Mouse (Mus musculus) MEL (cell line): Measurements from ENCODE around the gene Cgref1. TPM values are rescaled to one million over a fixed set of nuclear protein-coding genes. Genes with fewer than 3 reads are reported as not detected.

Experiments
- DNase-seq: peaks from one replicate; pipeline ENCODE4 v3.0.0; 2011; ENCODE audit warnings: low read depth, low spot score
- H3K27ac ChIP-seq: 2 replicates; pipeline ENCODE4 v1.5.1; 2012; ENCODE audit warnings: low read depth, mild to moderate bottlenecking, control low read depth, low read length, moderate library complexity; ENCODE audit not compliant: control insufficient read depth
- H3K27me3 ChIP-seq, 2 experiments: fragments of 150-350 bp in 1 of 2; sonication (generic) in 1 of 2; 2 replicates each; pipeline ENCODE4 v1.6.1; 2012; ENCODE audit warnings: low read length in 2 of 2, mild to moderate bottlenecking in 2 of 2, improper control_type of control experiment in 1 of 2, moderate library complexity in 1 of 2; ENCODE audit not compliant: insufficient read depth in 2 of 2, control insufficient read depth in 1 of 2
- H3K36me3 ChIP-seq, 2 experiments: 2 replicates each; pipeline ENCODE4 v1.6.1; 2012 to 2014; ENCODE audit warnings: low read length in 2 of 2, improper control_type of control experiment in 1 of 2, inconsistent platforms in 1 of 2, mild to moderate bottlenecking in 1 of 2; ENCODE audit not compliant: insufficient read depth in 2 of 2, control insufficient read depth in 1 of 2
- H3K4me1 ChIP-seq, 2 experiments: fragments of 150-350 bp in 1 of 2; sonication (generic) in 1 of 2; 2 replicates each; pipeline ENCODE4 v1.6.1; 2012; ENCODE audit warnings: low read length in 2 of 2, improper control_type of control experiment in 1 of 2, mild to moderate bottlenecking in 1 of 2; ENCODE audit not compliant: insufficient read depth in 2 of 2, control insufficient read depth in 1 of 2
- H3K4me3 ChIP-seq, 2 experiments: fragments of 150-350 bp in 1 of 2; sonication (generic) in 1 of 2; 2 replicates each; pipeline ENCODE4 v1.5.1; 2012; ENCODE audit warnings: low read depth in 2 of 2, low read length in 2 of 2, mild to moderate bottlenecking in 2 of 2, moderate library complexity in 2 of 2, control low read depth in 1 of 2, improper control_type of control experiment in 1 of 2; ENCODE audit not compliant: control insufficient read depth in 1 of 2, insufficient read depth in 1 of 2
- H3K79me2 ChIP-seq: 2 replicates; pipeline ENCODE4 v1.6.1; 2012; ENCODE audit warnings: mild to moderate bottlenecking, low read length, moderate library complexity; ENCODE audit not compliant: control insufficient read depth, poor library complexity, insufficient read depth
- H3K9ac ChIP-seq: 2 replicates; pipeline ENCODE4 v1.6.1; 2012; ENCODE audit warnings: low read depth, mild to moderate bottlenecking, control low read depth, low read length, moderate library complexity; ENCODE audit not compliant: control insufficient read depth, poor library complexity, severe bottlenecking
- H3K9me3 ChIP-seq: fragments of 150-350 bp; sonication (generic); replicated peaks from 2 replicates; pipeline ENCODE4 v1.6.1; 2012; ENCODE audit warnings: mild to moderate bottlenecking, low read length, improper control_type of control experiment, moderate library complexity; ENCODE audit not compliant: insufficient read depth
- BHLHE40 ChIP-seq: IDR thresholded peaks from 2 replicates; pipeline ENCODE4 v1.6.1; 2012; ENCODE audit warnings: low read depth, mild to moderate bottlenecking, inconsistent platforms, low read length, improper control_type of control experiment, borderline replicate concordance
- CHD1 ChIP-seq: IDR thresholded peaks from 2 replicates; pipeline ENCODE4 v1.6.1; 2012; ENCODE audit warnings: low read depth, mild to moderate bottlenecking, inconsistent platforms, low read length, improper control_type of control experiment
- CHD2 ChIP-seq: IDR thresholded peaks from 2 replicates; pipeline ENCODE4 v1.6.1; 2011; ENCODE audit warnings: low read length, improper control_type of control experiment
- E2F4 ChIP-seq: IDR thresholded peaks from 2 replicates; pipeline ENCODE4 v1.6.1; 2011; ENCODE audit warnings: low read depth, low read length, improper control_type of control experiment, borderline replicate concordance
- ELF1 ChIP-seq: IDR thresholded peaks from 2 replicates; pipeline ENCODE4 v1.6.1; 2014; ENCODE audit warnings: low read depth, mild to moderate bottlenecking, inconsistent platforms, low read length, improper control_type of control experiment, moderate library complexity
- EP300 ChIP-seq, 2 experiments: IDR thresholded peaks; 2 replicates each; pipeline ENCODE4 v1.6.1; 2011; ENCODE audit warnings: improper control_type of control experiment in 2 of 2, low read length in 2 of 2, low read depth in 1 of 2, mild to moderate bottlenecking in 1 of 2
- ETS1 ChIP-seq: IDR thresholded peaks from 2 replicates; pipeline ENCODE4 v1.6.1; 2012; ENCODE audit warnings: low read depth, mild to moderate bottlenecking, inconsistent platforms, low read length, improper control_type of control experiment, moderate library complexity
- GABPA ChIP-seq: IDR thresholded peaks from 2 replicates; pipeline ENCODE4 v1.6.1; 2012; ENCODE audit warnings: low read depth, mild to moderate bottlenecking, inconsistent platforms, low read length, improper control_type of control experiment, moderate library complexity
- GATA1 ChIP-seq: IDR thresholded peaks from 2 replicates; pipeline ENCODE4 v1.6.1; 2011; ENCODE audit warnings: low read depth, low read length, improper control_type of control experiment
- HCFC1 ChIP-seq: IDR thresholded peaks from 2 replicates; pipeline ENCODE4 v1.6.1; 2012; ENCODE audit warnings: low read depth, mild to moderate bottlenecking, inconsistent platforms, low read length, improper control_type of control experiment, moderate library complexity
- JUND ChIP-seq: IDR thresholded peaks from 2 replicates; pipeline ENCODE4 v1.6.1; 2011; ENCODE audit warnings: low read depth, mild to moderate bottlenecking, improper control_type of control experiment, low read length
- KAT2A ChIP-seq: conservative IDR thresholded peaks from 2 replicates; pipeline ENCODE4 v1.6.1; 2012; ENCODE audit warnings: low read depth, low read length, improper control_type of control experiment, inconsistent platforms
- MAFK ChIP-seq: IDR thresholded peaks from 2 replicates; pipeline ENCODE4 v1.6.1; 2011; ENCODE audit warnings: low read depth, mild to moderate bottlenecking, low read length, improper control_type of control experiment, borderline replicate concordance
- MAX ChIP-seq: IDR thresholded peaks from 2 replicates; pipeline ENCODE4 v1.6.1; 2011; ENCODE audit warnings: low read length, improper control_type of control experiment
- MAZ ChIP-seq: IDR thresholded peaks from 2 replicates; pipeline ENCODE4 v1.6.1; 2012; ENCODE audit warnings: low read depth, mild to moderate bottlenecking, inconsistent platforms, low read length, improper control_type of control experiment
- MEF2A ChIP-seq: IDR thresholded peaks from 2 replicates; pipeline ENCODE4 v1.6.1; 2014; ENCODE audit warnings: low read depth, mild to moderate bottlenecking, inconsistent platforms, low read length, improper control_type of control experiment; ENCODE audit not compliant: poor library complexity, insufficient replicate concordance, severe bottlenecking; ENCODE audit errors: extremely low read depth
- MXI1 ChIP-seq: IDR thresholded peaks from 2 replicates; pipeline ENCODE4 v1.6.1; 2011; ENCODE audit warnings: mild to moderate bottlenecking, low read depth, low read length, improper control_type of control experiment
- MYB ChIP-seq: IDR thresholded peaks from 2 replicates; pipeline ENCODE4 v1.6.1; 2011; ENCODE audit warnings: mild to moderate bottlenecking, low read depth, low read length, improper control_type of control experiment
- MYC ChIP-seq: IDR thresholded peaks from 2 replicates; pipeline ENCODE4 v1.6.1; 2011; ENCODE audit warnings: low read depth, mild to moderate bottlenecking, low read length, improper control_type of control experiment, moderate library complexity
- NELFE ChIP-seq: IDR thresholded peaks from 2 replicates; pipeline ENCODE4 v1.6.1; 2011; ENCODE audit warnings: low read depth, low read length, improper control_type of control experiment
- NRF1 ChIP-seq: IDR thresholded peaks from 2 replicates; pipeline ENCODE4 v1.6.1; 2014; ENCODE audit warnings: low read depth, mild to moderate bottlenecking, inconsistent platforms, low read length, improper control_type of control experiment, moderate library complexity; ENCODE audit not compliant: poor library complexity, insufficient read depth, severe bottlenecking
- POLR2A ChIP-seq, 2 experiments: IDR thresholded peaks; 2 replicates each; pipeline ENCODE4 v1.6.1; 2011 to 2012; ENCODE audit warnings: low read length in 2 of 2, mild to moderate bottlenecking in 2 of 2, control low read depth in 1 of 2, improper control_type of control experiment in 1 of 2, low read depth in 1 of 2, moderate library complexity in 1 of 2; ENCODE audit not compliant: control insufficient read depth in 1 of 2, insufficient read depth in 1 of 2, poor library complexity in 1 of 2
- POLR2AphosphoS2 ChIP-seq: IDR thresholded peaks from 2 replicates; pipeline ENCODE4 v1.6.1; 2011; ENCODE audit warnings: low read length, improper control_type of control experiment
- POLR2AphosphoS5 ChIP-seq: IDR thresholded peaks from 2 replicates; pipeline ENCODE4 v1.6.1; 2012; ENCODE audit warnings: low read depth, borderline replicate concordance, mild to moderate bottlenecking, inconsistent platforms, low read length, moderate library complexity, mixed read lengths
- RAD21 ChIP-seq: IDR thresholded peaks from 2 replicates; pipeline ENCODE4 v1.6.1; 2011; ENCODE audit warnings: mild to moderate bottlenecking, low read depth, low read length, improper control_type of control experiment
- RCOR1 ChIP-seq: IDR thresholded peaks from 2 replicates; pipeline ENCODE4 v1.6.1; 2012; ENCODE audit warnings: low read depth, mild to moderate bottlenecking, inconsistent platforms, low read length, improper control_type of control experiment
- SIN3A ChIP-seq: IDR thresholded peaks from 2 replicates; pipeline ENCODE4 v1.6.1; 2012; ENCODE audit warnings: low read length, improper control_type of control experiment, inconsistent platforms
- SMC3 ChIP-seq: IDR thresholded peaks from 2 replicates; pipeline ENCODE4 v1.6.1; 2011; ENCODE audit warnings: low read depth, low read length, improper control_type of control experiment
- TAL1 ChIP-seq: IDR thresholded peaks from 2 replicates; pipeline ENCODE4 v1.6.1; 2012; ENCODE audit warnings: mild to moderate bottlenecking, inconsistent platforms, low read length, moderate library complexity, mixed read lengths
- TBP ChIP-seq: IDR thresholded peaks from 2 replicates; pipeline ENCODE4 v1.8.0; 2011; ENCODE audit warnings: low read depth, low read length, improper control_type of control experiment
- TCF12 ChIP-seq: IDR thresholded peaks from 2 replicates; pipeline ENCODE4 v1.6.1; 2014; ENCODE audit warnings: low read depth, mild to moderate bottlenecking, inconsistent platforms, low read length, improper control_type of control experiment, moderate library complexity
- UBTF ChIP-seq: IDR thresholded peaks from 2 replicates; pipeline ENCODE4 v1.6.1; 2012; ENCODE audit warnings: low read depth, mild to moderate bottlenecking, inconsistent platforms, low read length, improper control_type of control experiment, moderate library complexity, borderline replicate concordance; ENCODE audit not compliant: insufficient read depth
- USF1 ChIP-seq: IDR thresholded peaks from 2 replicates; pipeline ENCODE4 v1.6.1; 2014; ENCODE audit warnings: low read depth, mild to moderate bottlenecking, inconsistent platforms, low read length, improper control_type of control experiment, moderate library complexity
- USF2 ChIP-seq, 2 experiments: IDR thresholded peaks; 2 replicates each; pipeline ENCODE4 v1.6.1; 2011 to 2012; ENCODE audit warnings: improper control_type of control experiment in 2 of 2, low read length in 2 of 2, borderline replicate concordance in 1 of 2, inconsistent platforms in 1 of 2, low read depth in 1 of 2, mild to moderate bottlenecking in 1 of 2; ENCODE audit not compliant: insufficient read depth in 1 of 2
- ZC3H11A ChIP-seq: IDR thresholded peaks from 2 replicates; pipeline ENCODE4 v1.6.1; 2012; ENCODE audit warnings: low read depth, mild to moderate bottlenecking, inconsistent platforms, low read length, improper control_type of control experiment
- ZKSCAN1 ChIP-seq: IDR thresholded peaks from 2 replicates; pipeline ENCODE4 v1.6.1; 2012; ENCODE audit warnings: low read depth, mild to moderate bottlenecking, inconsistent platforms, low read length, improper control_type of control experiment, moderate library complexity
- ZNF384 ChIP-seq: IDR thresholded peaks from 2 replicates; pipeline ENCODE4 v1.6.1; 2012; ENCODE audit warnings: low read depth, mild to moderate bottlenecking, inconsistent platforms, low read length, improper control_type of control experiment
- polyA plus RNA-seq, 2 experiments: library from polyadenylated mRNA; stranded (reverse) in 1 of 2; unstranded in 1 of 2; fragments of >175 nt in 1 of 2; fragments of >200 nt in 1 of 2; gene quantifications; 2 replicates each; pipeline versions ENCODE4 v1.2.1 to v1.2.4; 2012; ENCODE audit warnings: low replicate concordance in 2 of 2, low read depth in 1 of 2; ENCODE audit not compliant: insufficient read length in 2 of 2, insufficient read depth in 1 of 2, missing spikeins in 1 of 2
- total RNA-seq: library from RNA; depleted of rRNA; stranded (reverse); fragments of 300-350 nt; gene quantifications from 2 replicates; pipeline ENCODE4 v1.2.3, GENCODE M21; 2012

The Cgref1 gene
- total and polyA plus RNA-seq, 3 experiments, result 1.4 TPM; not detected in 2

DNA sequence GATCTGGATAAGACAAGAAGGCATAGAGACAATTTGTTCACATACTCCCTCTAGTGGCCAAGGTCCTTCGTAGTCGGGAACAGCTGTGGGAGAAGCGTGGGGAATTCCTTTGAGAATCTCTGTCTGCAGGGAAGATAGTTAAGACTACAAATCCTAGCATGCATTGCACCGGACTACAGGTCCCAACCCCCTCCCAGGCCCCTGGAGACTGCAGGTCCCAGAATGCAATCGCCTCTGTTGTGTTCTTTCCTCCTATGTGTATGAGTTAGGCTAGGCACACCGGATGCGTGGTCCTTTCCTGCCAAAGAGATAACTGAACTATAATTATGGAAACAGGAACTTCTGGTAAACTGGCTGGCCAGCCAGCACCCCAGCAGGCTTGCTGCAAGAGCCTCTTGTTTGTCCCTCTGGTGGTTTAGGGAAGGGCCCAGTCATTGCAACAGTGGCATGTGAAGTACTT is 29.4 kb downstream of the Cgref1 start:
- peak overlapping the region; percentile 59 for H3K9ac ChIP-seq
- H3K4me1 ChIP-seq, result peaks cover 16 to 39% of the 10 kb centered on the region in 2 experiments
- H3K4me3 ChIP-seq, result peak overlapping the region; percentile 11 to 14; a peak in 3 of 4 replicates
- H3K36me3 ChIP-seq, result peaks cover 0 to 22% of the 10 kb centered on the region in 2 experiments; a peak in 2 of 4 replicates
- DNase-seq, result peak; percentile 99
- H3K79me2 ChIP-seq, result no peaks in the 10 kb centered on the region; the same call in 1 of the 2 replicates
- H3K27ac ChIP-seq, result peak overlapping the region; percentile 95
- no peaks in the 10 kb centered on the region for H3K27me3 ChIP-seq
- H3K9me3 ChIP-seq, result no peaks in the 10 kb centered on the region
- peak; percentile 74 for TF ChIP-seq MAX
- TF ChIP-seq ETS1, result peak; percentile 93
- no peak for TF ChIP-seq ZNF384
- peak; percentile 96 for TF ChIP-seq MEF2A
- TF ChIP-seq NELFE, result peak; percentile 68
- no peak for TF ChIP-seq POLR2AphosphoS5
- TF ChIP-seq GATA1, result peak; percentile 93
- TF ChIP-seq TCF12, result peak; percentile 88
- TF ChIP-seq POLR2A (IDR thresholded peaks at IDR 0.05; ENCODE audit: control insufficient read depth in 1 of 2, insufficient read depth in 1 of 2, low read depth in 1 of 2, low read length in 2 of 2, poor library complexity in 1 of 2), result peak; percentile 76 to 91
- peak; percentile 81; the same call in 1 of the 2 replicates for TF ChIP-seq MXI1
- TF ChIP-seq USF2 (IDR thresholded peaks at IDR 0.05; ENCODE audit: borderline replicate concordance in 1 of 2, insufficient read depth in 1 of 2, low read depth in 1 of 2, low read length in 2 of 2), result no peak
- TF ChIP-seq UBTF, result no peak
- peak; percentile 84 for TF ChIP-seq TAL1
- TF ChIP-seq KAT2A, result peak; percentile 99
- TF ChIP-seq EP300 (IDR thresholded peaks at IDR 0.05; ENCODE audit: low read depth in 1 of 2, low read length in 2 of 2), result peak; percentile 86
- peak; percentile 55 for TF ChIP-seq USF1
- TF ChIP-seq MYB, result peak; percentile 33; the same call in 1 of the 2 replicates
- TF ChIP-seq CHD1, result 0 out of 2 replicates have a peak, but pooled peaks have one; percentile 36
- peak; percentile 29 for TF ChIP-seq RAD21
- peak; percentile 100 for TF ChIP-seq HCFC1
- TF ChIP-seq MAFK, result no peak
- peak; percentile 77 for TF ChIP-seq BHLHE40
- TF ChIP-seq ZC3H11A, result no peak
- TF ChIP-seq MAZ, result peak; percentile 46; the same call in 1 of the 2 replicates
- peak; percentile 81 for TF ChIP-seq RCOR1
- TF ChIP-seq JUND, result no peak
- TF ChIP-seq TBP, result peak; percentile 90
- peak; percentile 94 for TF ChIP-seq MYC
- peak; percentile 84 for TF ChIP-seq CHD2
- peak; percentile 48; the same call in 1 of the 2 replicates for TF ChIP-seq SMC3
- TF ChIP-seq ZKSCAN1, result no peak
- TF ChIP-seq GABPA, result no peak; the same call in 1 of the 2 replicates
- peak; percentile 47; the same call in 1 of the 2 replicates for TF ChIP-seq NRF1
- TF ChIP-seq POLR2AphosphoS2, result no peak
- peak; percentile 99 for TF ChIP-seq SIN3A
- TF ChIP-seq ELF1, result peak; percentile 88
- TF ChIP-seq E2F4, result no peak
